Mouse (Mus musculus): ENCODE data around the gene Ormdl3. TPM values are rescaled to one million over a fixed set of nuclear protein-coding genes. Genes with fewer than 3 reads are reported as not detected.

Gene Ormdl3
- total and polyA plus RNA-seq, 3 experiments, result 32.5 to 45.1 (median 32.9) TPM

GRCm38 (mm10) chr11:98547308-98547693 is 39.9 kb downstream of the Ormdl3 start:
- peak overlapping the region; percentile 82 for H3K27ac ChIP-seq (ENCODE audit: insufficient read depth, low read depth)
- H3K4me3 ChIP-seq (replicated peaks in 1 of 3; ENCODE audit: low read depth in 2 of 3, low read length in 2 of 3, poor library complexity in 1 of 3), result peak overlapping the region; percentile 69 to 80 (median 77)
- peak; percentile 39; the same call in 1 of the 2 replicates for TF ChIP-seq CHD2 (IDR thresholded peaks at IDR 0.05; ENCODE audit: low read length)
- peak; percentile 69; the same call in 1 of the 2 replicates for TF ChIP-seq JUND (conservative IDR thresholded peaks at IDR 0.05; ENCODE audit: low read depth, low read length)
- TF ChIP-seq MAFK (IDR thresholded peaks at IDR 0.05; ENCODE audit: insufficient replicate concordance, low read length), result no peak
- TF ChIP-seq JUN (IDR thresholded peaks at IDR 0.05; ENCODE audit: insufficient read depth, low read depth, low read length), result 0 out of 2 replicates have a peak, but pooled peaks have one; percentile 40
- TF ChIP-seq NELFE (IDR thresholded peaks at IDR 0.05; ENCODE audit: low read depth, low read length), result no peak
- TF ChIP-seq IRF4 (IDR thresholded peaks at IDR 0.05; ENCODE audit: low read depth, low read length), result peak; percentile 93
- TF ChIP-seq GABPA (IDR thresholded peaks at IDR 0.05; ENCODE audit: insufficient replicate concordance, low read depth, low read length), result no peak
- TF ChIP-seq RCOR1 (conservative IDR thresholded peaks at IDR 0.05; ENCODE audit: low read depth, low read length), result no peak
- peak; percentile 44; the same call in 1 of the 2 replicates for TF ChIP-seq BHLHE40 (IDR thresholded peaks at IDR 0.05; ENCODE audit: low read depth, low read length)
- peak; percentile 88 for TF ChIP-seq EP300 (IDR thresholded peaks at IDR 0.05; ENCODE audit: low read length)
- peak; percentile 91; the same call in 1 of the 2 replicates for TF ChIP-seq SIN3A (IDR thresholded peaks at IDR 0.05; ENCODE audit: low read length)
- no peak for TF ChIP-seq POLR2AphosphoS2 (IDR thresholded peaks at IDR 0.05; ENCODE audit: low read depth, low read length)
- peak; percentile 60; the same call in 1 of the 2 replicates for TF ChIP-seq MYC (IDR thresholded peaks at IDR 0.05; ENCODE audit: low read depth, low read length)
- no peak; the same call in 1 of the 2 replicates for TF ChIP-seq MAX (IDR thresholded peaks at IDR 0.05; ENCODE audit: low read length)
- peak; percentile 86 for TF ChIP-seq ETS1 (conservative IDR thresholded peaks at IDR 0.05; ENCODE audit: low read depth, low read length)
- TF ChIP-seq ELF1 (IDR thresholded peaks at IDR 0.05; ENCODE audit: low read depth, low read length), result no peak
- no peak for TF ChIP-seq CTCF (conservative IDR thresholded peaks at IDR 0.05 in 1 of 2, IDR thresholded peaks at IDR 0.05 in 1 of 2; ENCODE audit: low read depth in 2 of 2, low read length in 2 of 2)
- TF ChIP-seq TCF12 (IDR thresholded peaks at IDR 0.05; ENCODE audit: low read depth, low read length), result peak; percentile 80
- no peak for TF ChIP-seq USF2 (conservative IDR thresholded peaks at IDR 0.05; ENCODE audit: low read depth, low read length)
- TF ChIP-seq MEF2A (IDR thresholded peaks at IDR 0.05; ENCODE audit: borderline replicate concordance, low read depth, low read length), result peak; percentile 99
- TF ChIP-seq TBP (conservative IDR thresholded peaks at IDR 0.05; ENCODE audit: low read depth, low read length), result peak; percentile 85
- H3K27me3 ChIP-seq (replicated peaks), result no peaks in the 10 kb centered on the region
- H3K9ac ChIP-seq (ENCODE audit: insufficient read depth, low read depth), result peak overlapping the region; percentile 86
- DNase-seq (ENCODE audit: extremely low read depth), result peak; percentile 37
- H3K9me3 ChIP-seq (replicated peaks; ENCODE audit: low read length), result no peaks in the 10 kb centered on the region
- H3K4me2 ChIP-seq (ENCODE audit: insufficient read depth, low read depth, poor library complexity, severe bottlenecking), result peak overlapping the region; percentile 94
- in situ Hi-C loops (cut with MboI; ENCODE audit: low pct_ligation_motif_present, low pct_unique_long_range_greater_than_20kb, low sequenced_read_pairs), result loop anchor here (5.0 kb wide), 1 partner anchor 70 kb away; no protein-coding TSS in a partner anchor
- peaks cover 2 to 58% of the 10 kb centered on the region in 2 experiments; a peak in 3 of 4 replicates for H3K4me1 ChIP-seq (ENCODE audit: control insufficient read depth in 1 of 2, insufficient read depth in 2 of 2)
- dilution Hi-C loops (cut with MboI; ENCODE audit: extremely low pct_ligation_motif_present, extremely low pct_unique_long_range_greater_than_20kb, low sequenced_read_pairs), result no loop called here
- peaks cover 0 to 3% of the 10 kb centered on the region in 2 experiments for H3K36me3 ChIP-seq (replicated peaks in 1 of 2; ENCODE audit: control insufficient read depth in 1 of 2, insufficient read depth in 1 of 2, low read length in 1 of 2)
- peaks cover 38% of the 10 kb centered on the region for H3K79me2 ChIP-seq (replicated peaks; ENCODE audit: control insufficient read depth, extremely low read depth, insufficient read depth, poor library complexity, severe bottlenecking)
